Mouse (Mus musculus): Measurements from ENCODE around the gene Ermp1.

DNA sequence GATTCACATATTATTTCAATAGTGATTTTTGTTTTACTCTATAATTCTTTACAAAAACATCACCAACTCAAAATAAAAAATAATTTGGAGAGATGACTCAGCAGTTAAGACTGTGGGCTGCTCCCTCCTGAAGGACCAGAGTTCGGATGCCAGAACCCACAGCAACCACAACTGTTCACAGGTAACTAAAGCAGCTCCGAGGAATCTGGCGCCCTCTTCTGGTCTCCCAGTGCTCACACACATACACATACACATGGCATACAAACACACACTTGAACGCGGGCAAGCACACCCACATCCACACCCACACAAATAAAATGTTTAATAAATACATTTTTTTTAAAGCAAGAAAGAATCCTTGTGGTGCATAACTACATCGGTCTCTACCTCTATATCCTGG lies 3.5 kb downstream of the Ermp1 start:
- TF ChIP-seq CTCF (IDR thresholded peaks at IDR 0.05; ENCODE audit: insufficient read depth, low read depth, low read length): no peak
- TF ChIP-seq POLR2A (IDR thresholded peaks at IDR 0.05; ENCODE audit: insufficient read depth, low read depth, low read length): no peak

Measured in olfactory bulb, adult 2 months (tissue).